In genomic region chr2:115897001-115897400, GRCm38 (mm10) we compare ENCODE assay signal across 24 mouse cellular contexts.
DNase-seq lines count a peak whose midpoint lies in the region; ATAC-seq and TF ChIP-seq lines count a peak whose summit lies in the region.
"Had no signal": no experiment of that assay in that cellular context is flagged by ENCODE, and none has a peak within 500 bp of the region (broad histone marks: within the 10 kb centered on the region; RNA-seq: fewer than 3 reads in every experiment).

No protein-coding gene starts in this region.

- H3K36me3 ChIP-seq in forebrain, postnatal 0 days (ENCODE audit: insufficient read depth), result no peaks in the 10 kb centered on the region
- H3K36me3 ChIP-seq in forebrain, embryonic 14.5 days (ENCODE audit: control insufficient read depth, insufficient read depth, low read length), result no peaks in the 10 kb centered on the region; the same call in 1 of the 2 replicates
- no peaks in the 10 kb centered on the region for H3K36me3 ChIP-seq in midbrain, embryonic 14.5 days (ENCODE audit: control insufficient read depth, insufficient read depth, low read length)
- no peaks in the 10 kb centered on the region for H3K36me3 ChIP-seq in midbrain, postnatal 0 days (ENCODE audit: insufficient read depth, low read length)
- H3K36me3 ChIP-seq in neural tube, embryonic 13.5 days, result no peaks in the 10 kb centered on the region
- H3K36me3 ChIP-seq: forebrain, embryonic 10.5 days; limb, embryonic 12.5 days; midbrain, embryonic 13.5 days had no signal

- TF ChIP-seq CTCF in forebrain, postnatal 0 days (IDR thresholded peaks at IDR 0.05; ENCODE audit: low read depth), result no peak
- TF ChIP-seq CTCF in midbrain, postnatal 0 days (IDR thresholded peaks at IDR 0.05), result no peak

- H3K4me2 ChIP-seq in forebrain, postnatal 0 days (ENCODE audit: low read depth), result no peak overlapping the region
- no peak overlapping the region for H3K4me2 ChIP-seq in forebrain, embryonic 14.5 days (ENCODE audit: low read length)
- H3K4me2 ChIP-seq in midbrain, embryonic 14.5 days (ENCODE audit: low read length), result no peak overlapping the region
- no peak overlapping the region for H3K4me2 ChIP-seq in midbrain, postnatal 0 days (ENCODE audit: low read depth, low read length, poor library complexity, severe bottlenecking)
- H3K4me2 ChIP-seq in neural tube, embryonic 13.5 days, result no peak overlapping the region
- H3K4me2 ChIP-seq: limb, embryonic 12.5 days; liver, embryonic 11.5 days had no signal

- H3K9me3 ChIP-seq in forebrain, postnatal 0 days (ENCODE audit: low read length), result no peaks in the 10 kb centered on the region
- H3K9me3 ChIP-seq in forebrain, embryonic 14.5 days (replicated peaks; ENCODE audit: control insufficient read depth, low read length), result no peaks in the 10 kb centered on the region
- no peaks in the 10 kb centered on the region for H3K9me3 ChIP-seq in midbrain, embryonic 14.5 days (ENCODE audit: control insufficient read depth, low read length)
- no peaks in the 10 kb centered on the region for H3K9me3 ChIP-seq in midbrain, postnatal 0 days (ENCODE audit: low read length)
- no peaks in the 10 kb centered on the region for H3K9me3 ChIP-seq in neural tube, embryonic 13.5 days
- H3K9me3 ChIP-seq: forebrain, embryonic 10.5 days; limb, embryonic 12.5 days; midbrain, embryonic 13.5 days had no signal

- no peak for ATAC-seq in forebrain, postnatal 0 days
- ATAC-seq in forebrain, embryonic 14.5 days, result no peak
- ATAC-seq in midbrain, embryonic 14.5 days (ENCODE audit: low FRiP score, low TSS enrichment), result no peak
- no peak for ATAC-seq in midbrain, postnatal 0 days (ENCODE audit: low FRiP score)
- ATAC-seq in neural tube, embryonic 13.5 days (ENCODE audit: low read depth), result peak; percentile 34; the same call in 1 of the 2 replicates
- ATAC-seq: intestine, postnatal 0 days; liver, postnatal 0 days had no signal

- intact Hi-C loops in heart, postnatal 25 days (cut with DNase I), result no loop called here

- no peaks in the 10 kb centered on the region for H3K27me3 ChIP-seq in forebrain, postnatal 0 days (ENCODE audit: insufficient read depth, low read length)
- H3K27me3 ChIP-seq in forebrain, embryonic 14.5 days (replicated peaks; ENCODE audit: control insufficient read depth, insufficient read depth, low read length), result no peaks in the 10 kb centered on the region
- H3K27me3 ChIP-seq in midbrain, embryonic 14.5 days (ENCODE audit: control insufficient read depth, insufficient read depth, low read length), result no peaks in the 10 kb centered on the region
- no peaks in the 10 kb centered on the region for H3K27me3 ChIP-seq in midbrain, postnatal 0 days (ENCODE audit: insufficient read depth, low read length)
- no peaks in the 10 kb centered on the region; the same call in 1 of the 2 replicates for H3K27me3 ChIP-seq in neural tube, embryonic 13.5 days
- H3K27me3 ChIP-seq: midbrain, embryonic 13.5 days had no signal

- H3K27ac ChIP-seq in forebrain, postnatal 0 days (ENCODE audit: low read depth, low read length), result 0 out of 2 replicates have a peak overlapping the region, but pooled peaks have one; percentile 17
- no peak overlapping the region for H3K27ac ChIP-seq in forebrain, embryonic 14.5 days (ENCODE audit: low read depth, low read length)
- no peak overlapping the region; the same call in 1 of the 2 replicates for H3K27ac ChIP-seq in midbrain, embryonic 14.5 days (replicated peaks; ENCODE audit: low read depth, low read length)
- no peak overlapping the region for H3K27ac ChIP-seq in midbrain, postnatal 0 days (ENCODE audit: low read depth, low read length)
- peak overlapping the region; percentile 79 for H3K27ac ChIP-seq in neural tube, embryonic 13.5 days (replicated peaks)
- H3K27ac ChIP-seq: forebrain, embryonic 10.5 days; heart, adult 2 months; limb, embryonic 12.5 days had no signal

- 27% methylated on average over 2 of the region's 2 CpGs for WGBS in forebrain, postnatal 0 days
- WGBS in forebrain, embryonic 14.5 days, result 9% methylated on average over 2 of the region's 2 CpGs
- WGBS in midbrain, embryonic 14.5 days, result 50% methylated on average over 2 of the region's 2 CpGs
- 62% methylated on average over 2 of the region's 2 CpGs for WGBS in midbrain, postnatal 0 days
- 2% methylated on average over 2 of the region's 2 CpGs for WGBS in neural tube, embryonic 13.5 days

- H3K9ac ChIP-seq in forebrain, postnatal 0 days, result 0 out of 2 replicates have a peak overlapping the region, but pooled peaks have one; percentile 35
- H3K9ac ChIP-seq in forebrain, embryonic 14.5 days (ENCODE audit: low read length), result no peak overlapping the region
- no peak overlapping the region for H3K9ac ChIP-seq in midbrain, embryonic 14.5 days (replicated peaks; ENCODE audit: low read length)
- H3K9ac ChIP-seq in midbrain, postnatal 0 days (replicated peaks; ENCODE audit: low read length, poor library complexity, severe bottlenecking), result no peak overlapping the region
- no peak overlapping the region for H3K9ac ChIP-seq in neural tube, embryonic 13.5 days
- H3K9ac ChIP-seq: limb, embryonic 12.5 days; liver, postnatal 0 days; midbrain, embryonic 13.5 days had no signal

- no peak overlapping the region for H3K4me3 ChIP-seq in forebrain, postnatal 0 days (ENCODE audit: low read depth, low read length)
- no peak overlapping the region for H3K4me3 ChIP-seq in forebrain, embryonic 14.5 days (ENCODE audit: low read depth, low read length)
- H3K4me3 ChIP-seq in midbrain, embryonic 14.5 days (replicated peaks; ENCODE audit: low read depth, low read length), result no peak overlapping the region
- no peak overlapping the region for H3K4me3 ChIP-seq in midbrain, postnatal 0 days (ENCODE audit: low read depth, low read length)
- no peak overlapping the region for H3K4me3 ChIP-seq in neural tube, embryonic 13.5 days
- H3K4me3 ChIP-seq: forebrain, embryonic 10.5 days; heart, adult 2 months; limb, embryonic 12.5 days; midbrain, embryonic 13.5 days; myocyte had no signal

- no peak for DNase-seq in forebrain, postnatal 0 days
- DNase-seq in forebrain, embryonic 14.5 days (ENCODE audit: low spot score), result no peak
- peak; percentile 20 for DNase-seq in heart, postnatal 4 days
- no peak for DNase-seq in heart, postnatal 25 days (ENCODE audit: low spot score)
- peak; percentile 32 for DNase-seq in midbrain, embryonic 14.5 days
- no peak for DNase-seq in midbrain, postnatal 0 days (ENCODE audit: low spot score)
- no peak for DNase-seq in ovary, adult 18-20 months (ENCODE audit: low spot score)
- DNase-seq: adrenal gland, postnatal 36 days; cerebellum, adult 18-20 months; cerebellum, postnatal 14 days; gastrocnemius, postnatal 14 days; kidney, postnatal 4 days; liver, postnatal 0 days; lung, postnatal 10 days; right cerebral cortex, postnatal 25 days; spleen, adult 18-20 months had no signal

- H3K4me1 ChIP-seq in forebrain, postnatal 0 days (ENCODE audit: insufficient read depth), result peaks cover 12% of the 10 kb centered on the region; the same call in 1 of the 2 replicates
- H3K4me1 ChIP-seq in forebrain, embryonic 14.5 days (ENCODE audit: control insufficient read depth, insufficient read depth, low read length), result peaks cover 60% of the 10 kb centered on the region
- H3K4me1 ChIP-seq in midbrain, embryonic 14.5 days (ENCODE audit: control insufficient read depth, insufficient read depth, low read length), result peaks cover 29% of the 10 kb centered on the region
- no peaks in the 10 kb centered on the region for H3K4me1 ChIP-seq in midbrain, postnatal 0 days (ENCODE audit: insufficient read depth, low read length)
- peaks cover 73% of the 10 kb centered on the region for H3K4me1 ChIP-seq in neural tube, embryonic 13.5 days (replicated peaks)

Comparison
In these comparisons a context has a peak if more than half of its experiments do, and no peak if none do; other contexts are left out.
1. DNase-seq: peak in heart, postnatal 4 days (single experiment) and midbrain, embryonic 14.5 days (single experiment); none in forebrain, postnatal 0 days (single experiment), forebrain, embryonic 14.5 days (single experiment), heart, postnatal 25 days (single experiment), midbrain, postnatal 0 days (single experiment) and ovary, adult 18-20 months (single experiment).
2. H3K27ac ChIP-seq: peak in forebrain, postnatal 0 days (single experiment) and neural tube, embryonic 13.5 days (single experiment); none in forebrain, embryonic 14.5 days (single experiment), midbrain, embryonic 14.5 days (single experiment) and midbrain, postnatal 0 days (single experiment).